Mouse (Mus musculus): ENCODE results near the gene Mfsd6. TPM values are rescaled to one million over a fixed set of nuclear protein-coding genes. Genes with fewer than 3 reads are reported as not detected.

The Mfsd6 gene
- total and polyA plus RNA-seq, 3 experiments: 0.36 to 0.89 (median 0.47) TPM

GRCm38 (mm10) chr1:52726371-52727055, 749 bp downstream of the Mfsd6 start:
- in situ Hi-C loops (cut with MboI; ENCODE audit: low pct_ligation_motif_present, low pct_unique_long_range_greater_than_20kb, low sequenced_read_pairs): no loop called here
- Histone ChIP-seq H3K4me3 (replicated peaks in 1 of 3; ENCODE audit: low read depth in 2 of 3, low read length in 2 of 3, poor library complexity in 1 of 3) (peak overlapping the region; percentile 16 to 66 (median 64)), H3K4me2 (ENCODE audit: insufficient read depth, low read depth, poor library complexity, severe bottlenecking) (peak overlapping the region; percentile 91), H3K9ac (ENCODE audit: insufficient read depth, low read depth) (peak overlapping the region; percentile 35), H3K9me3 (replicated peaks; ENCODE audit: low read length) (no peaks in the 10 kb centered on the region), H3K4me1 (ENCODE audit: control insufficient read depth in 1 of 2, insufficient read depth in 2 of 2) (peaks cover 6 to 20% of the 10 kb centered on the region in 2 experiments), H3K27ac (ENCODE audit: insufficient read depth, low read depth) (no peak overlapping the region), H3K27me3 (replicated peaks) (peaks cover 40% of the 10 kb centered on the region), H3K79me2 (replicated peaks; ENCODE audit: control insufficient read depth, extremely low read depth, insufficient read depth, poor library complexity, severe bottlenecking) (no peaks in the 10 kb centered on the region), H3K36me3 (replicated peaks in 1 of 2; ENCODE audit: control insufficient read depth in 1 of 2, insufficient read depth in 1 of 2, low read length in 1 of 2) (no peaks in the 10 kb centered on the region)
- TF ChIP-seq MAX (IDR thresholded peaks at IDR 0.05; ENCODE audit: low read length) (peak; percentile 29; the same call in 1 of the 2 replicates), JUN (IDR thresholded peaks at IDR 0.05; ENCODE audit: insufficient read depth, low read depth, low read length) (no peak), ZKSCAN1 (IDR thresholded peaks at IDR 0.05; ENCODE audit: borderline replicate concordance, low read depth, low read length) (no peak), CHD2 (IDR thresholded peaks at IDR 0.05; ENCODE audit: low read length) (no peak), USF2 (conservative IDR thresholded peaks at IDR 0.05; ENCODE audit: low read depth, low read length) (no peak), ELF1 (IDR thresholded peaks at IDR 0.05; ENCODE audit: low read depth, low read length) (peak; percentile 52), SIN3A (IDR thresholded peaks at IDR 0.05; ENCODE audit: low read length) (peak; percentile 21; the same call in 1 of the 2 replicates)
- DNase-seq (ENCODE audit: extremely low read depth): peak; percentile 10
- dilution Hi-C loops (cut with MboI; ENCODE audit: extremely low pct_ligation_motif_present, extremely low pct_unique_long_range_greater_than_20kb, low sequenced_read_pairs): no loop called here

- Histone ChIP-seq H3K79me2 (replicated peaks; ENCODE audit: control insufficient read depth, extremely low read depth, insufficient read depth, poor library complexity, severe bottlenecking) (no peaks in the 10 kb centered on the region), H3K27me3 (replicated peaks) (peaks cover 18% of the 10 kb centered on the region), H3K27ac (ENCODE audit: insufficient read depth, low read depth) (no peak overlapping the region), H3K36me3 (replicated peaks in 1 of 2; ENCODE audit: control insufficient read depth in 1 of 2, insufficient read depth in 1 of 2, low read length in 1 of 2) (no peaks in the 10 kb centered on the region), H3K4me1 (ENCODE audit: control insufficient read depth in 1 of 2, insufficient read depth in 2 of 2) (peaks cover 6 to 19% of the 10 kb centered on the region in 2 experiments), H3K4me2 (ENCODE audit: insufficient read depth, low read depth, poor library complexity, severe bottlenecking) (no peak overlapping the region; the same call in 1 of the 2 replicates), H3K4me3 (replicated peaks in 1 of 3; ENCODE audit: low read depth in 2 of 3, low read length in 2 of 3, poor library complexity in 1 of 3) (no peak overlapping the region), H3K9me3 (replicated peaks; ENCODE audit: low read length) (no peaks in the 10 kb centered on the region), H3K9ac (ENCODE audit: insufficient read depth, low read depth) (no peak overlapping the region)
- in situ Hi-C loops (cut with MboI; ENCODE audit: low pct_ligation_motif_present, low pct_unique_long_range_greater_than_20kb, low sequenced_read_pairs) (no loop called here), dilution Hi-C loops (cut with MboI; ENCODE audit: extremely low pct_ligation_motif_present, extremely low pct_unique_long_range_greater_than_20kb, low sequenced_read_pairs) (no loop called here)
- peak; percentile 12 for DNase-seq (ENCODE audit: extremely low read depth)
- TF ChIP-seq ETS1 (conservative IDR thresholded peaks at IDR 0.05; ENCODE audit: low read depth, low read length): no peak
- peak; percentile 77 for TF ChIP-seq EP300 (IDR thresholded peaks at IDR 0.05; ENCODE audit: low read length)
- peak; percentile 43; the same call in 1 of the 2 replicates for TF ChIP-seq BHLHE40 (IDR thresholded peaks at IDR 0.05; ENCODE audit: low read depth, low read length)
- no peak for TF ChIP-seq RCOR1 (conservative IDR thresholded peaks at IDR 0.05; ENCODE audit: low read depth, low read length)
- no peak for TF ChIP-seq SMC3 (IDR thresholded peaks at IDR 0.05; ENCODE audit: low read depth, low read length)
- peak; percentile 62; the same call in 1 of the 2 replicates for TF ChIP-seq IRF4 (IDR thresholded peaks at IDR 0.05; ENCODE audit: low read depth, low read length)
- 0 out of 2 replicates have a peak, but pooled peaks have one; percentile 30 for TF ChIP-seq MAFK (IDR thresholded peaks at IDR 0.05; ENCODE audit: insufficient replicate concordance, low read length)
- peak; percentile 34; the same call in 1 of the 2 replicates for TF ChIP-seq TCF12 (IDR thresholded peaks at IDR 0.05; ENCODE audit: low read depth, low read length)
- no peak for TF ChIP-seq HCFC1 (IDR thresholded peaks at IDR 0.05; ENCODE audit: low read depth, low read length)
- TF ChIP-seq CHD2 (IDR thresholded peaks at IDR 0.05; ENCODE audit: low read length): peak; percentile 22; the same call in 1 of the 2 replicates
Measured at GRCm38 (mm10) chr1:52722586-52722985, 4.7 kb downstream of the Mfsd6 start.
